Mouse (Mus musculus) brain, embryonic 14.5 days (tissue): ENCODE measurements around the gene Naa20.

Source experiments
- CTCF ChIP-seq: fragments of 200-500 bp; IDR thresholded peaks from 2 replicates; pipeline ENCODE4 v1.5.1; 2012; ENCODE audit warnings: inconsistent platforms, mild to moderate bottlenecking, moderate library complexity, borderline replicate concordance; ENCODE audit not compliant: insufficient read depth, insufficient read length; ENCODE audit errors: extremely low read depth
- POLR2A ChIP-seq: fragments of 200-500 bp; IDR thresholded peaks from 2 replicates; pipeline ENCODE4 v1.6.1; 2012; ENCODE audit warnings: mild to moderate bottlenecking, inconsistent platforms, borderline replicate concordance; ENCODE audit not compliant: poor library complexity, insufficient read depth, insufficient read length, severe bottlenecking; ENCODE audit errors: extremely low read depth

DNA sequence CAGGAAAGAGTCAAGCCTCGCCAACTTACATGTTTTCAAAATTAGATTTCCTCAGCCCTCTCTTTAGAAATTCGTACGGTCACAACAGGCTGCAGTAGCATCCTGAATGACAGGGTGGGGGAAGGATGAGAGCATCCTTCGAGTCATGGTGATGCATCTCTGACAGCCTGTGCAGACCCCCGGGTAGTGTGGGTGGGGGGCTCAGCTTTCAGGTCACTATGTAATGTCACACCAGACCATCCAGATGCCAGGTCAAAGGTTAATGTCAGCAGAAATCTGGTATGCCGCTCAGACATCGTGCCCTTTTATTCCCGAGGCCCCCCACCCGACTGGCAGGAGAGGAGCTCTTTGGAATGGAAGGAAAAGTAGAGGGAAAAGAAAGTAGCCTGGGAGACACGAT is 48.3 kb downstream of the Naa20 start:
- TF ChIP-seq POLR2A (no peak), CTCF (no peak)
